Mouse (Mus musculus): ENCODE data around the gene Slc22a1. TPM values are rescaled to one million over a fixed set of nuclear protein-coding genes. Genes with fewer than 3 reads are reported as not detected.
"Not testable (repeated sequence)": the region's sequence is repeated elsewhere in the genome, so short reads cannot be mapped to it uniquely, and the experiment has no call there.

Gene Slc22a1
- polyA plus RNA-seq, 1 experiment from 2014 or later: not detected

GRCm38 (mm10) chr17:12691899-12692298, 16.3 kb upstream of the Slc22a1 start:
- no peak for ATAC-seq (ENCODE audit: low read depth)
- H3K27me3 ChIP-seq (ENCODE audit: control insufficient read depth, insufficient read depth, low read length): no peaks in the 10 kb centered on the region
- no peaks in the 10 kb centered on the region for H3K4me1 ChIP-seq (ENCODE audit: control insufficient read depth, insufficient read depth, low read length)
- peaks cover 72% of the 10 kb centered on the region for H3K36me3 ChIP-seq (ENCODE audit: control insufficient read depth, insufficient read depth, low read length)
- 92% methylated on average over 7 of the region's 7 CpGs for WGBS
- no peak overlapping the region for H3K9ac ChIP-seq (replicated peaks; ENCODE audit: low read depth, low read length)
- no peak overlapping the region for H3K27ac ChIP-seq (ENCODE audit: low read depth, low read length)
- H3K9me3 ChIP-seq (ENCODE audit: control insufficient read depth, low read length): no peaks in the 10 kb centered on the region
- no peak overlapping the region for H3K4me3 ChIP-seq (ENCODE audit: low read depth, low read length)
- H3K4me2 ChIP-seq (ENCODE audit: low read depth, low read length): no peak overlapping the region

GRCm38 (mm10) chr17:12689537-12689936, 13.9 kb upstream of the Slc22a1 start:
- no peaks in the 10 kb centered on the region for H3K9me3 ChIP-seq (ENCODE audit: control insufficient read depth, low read length)
- H3K4me2 ChIP-seq (ENCODE audit: low read depth, low read length): no peak overlapping the region
- H3K27ac ChIP-seq (ENCODE audit: low read depth, low read length): no peak overlapping the region
- WGBS: 77% methylated on average over 3 of the region's 3 CpGs
- no peaks in the 10 kb centered on the region for H3K4me1 ChIP-seq (ENCODE audit: control insufficient read depth, insufficient read depth, low read length)
- H3K9ac ChIP-seq (replicated peaks; ENCODE audit: low read depth, low read length): no peak overlapping the region
- peaks cover 73% of the 10 kb centered on the region for H3K36me3 ChIP-seq (ENCODE audit: control insufficient read depth, insufficient read depth, low read length)
- no peaks in the 10 kb centered on the region for H3K27me3 ChIP-seq (ENCODE audit: control insufficient read depth, insufficient read depth, low read length)
- ATAC-seq (ENCODE audit: low read depth): no peak
- H3K4me3 ChIP-seq (ENCODE audit: low read depth, low read length): no peak overlapping the region

GRCm38 (mm10) chr17:12688427-12689110, 12.9 kb upstream of the Slc22a1 start:
- peaks cover 80% of the 10 kb centered on the region for H3K36me3 ChIP-seq (ENCODE audit: control insufficient read depth, insufficient read depth, low read length)
- no peaks in the 10 kb centered on the region for H3K9me3 ChIP-seq (ENCODE audit: control insufficient read depth, low read length)
- 88% methylated on average over 20 of the region's 20 CpGs for WGBS
- no peaks in the 10 kb centered on the region for H3K4me1 ChIP-seq (ENCODE audit: control insufficient read depth, insufficient read depth, low read length)
- H3K4me3 ChIP-seq (ENCODE audit: low read depth, low read length): no peak overlapping the region
- no peak overlapping the region for H3K27ac ChIP-seq (ENCODE audit: low read depth, low read length)
- no peak overlapping the region for H3K9ac ChIP-seq (replicated peaks; ENCODE audit: low read depth, low read length)
- H3K4me2 ChIP-seq (ENCODE audit: low read depth, low read length): no peak overlapping the region
- no peaks in the 10 kb centered on the region for H3K27me3 ChIP-seq (ENCODE audit: control insufficient read depth, insufficient read depth, low read length)
- ATAC-seq (ENCODE audit: low read depth): 0 out of 2 replicates have a peak, but pooled peaks have one; percentile 28

- peaks cover 62% of the 10 kb centered on the region for H3K36me3 ChIP-seq (ENCODE audit: control insufficient read depth, insufficient read depth, low read length)
- 88% methylated on average over 7 of the region's 7 CpGs for WGBS
- H3K4me3 ChIP-seq (ENCODE audit: low read depth, low read length): no peak overlapping the region
- H3K27ac ChIP-seq (ENCODE audit: low read depth, low read length): no peak overlapping the region
- ATAC-seq (ENCODE audit: low read depth): no peak
- no peaks in the 10 kb centered on the region for H3K27me3 ChIP-seq (ENCODE audit: control insufficient read depth, insufficient read depth, low read length)
- H3K9me3 ChIP-seq (ENCODE audit: control insufficient read depth, low read length): no peaks in the 10 kb centered on the region
- no peak overlapping the region for H3K4me2 ChIP-seq (ENCODE audit: low read depth, low read length)
- H3K9ac ChIP-seq (replicated peaks; ENCODE audit: low read depth, low read length): no peak overlapping the region
- H3K4me1 ChIP-seq (ENCODE audit: control insufficient read depth, insufficient read depth, low read length): no peaks in the 10 kb centered on the region
These were observed 9.4 kb upstream of the Slc22a1 start for GRCm38 (mm10) chr17:12684928-12685624.

GRCm38 (mm10) chr17:12684412-12684811, 8.8 kb upstream of the Slc22a1 start:
- no peak for ATAC-seq (ENCODE audit: low read depth)
- Histone ChIP-seq H3K4me3 (ENCODE audit: low read depth, low read length) (no peak overlapping the region), H3K9me3 (ENCODE audit: control insufficient read depth, low read length) (no peaks in the 10 kb centered on the region), H3K9ac (replicated peaks; ENCODE audit: low read depth, low read length) (no peak overlapping the region), H3K36me3 (ENCODE audit: control insufficient read depth, insufficient read depth, low read length) (peaks cover 60% of the 10 kb centered on the region), H3K27me3 (ENCODE audit: control insufficient read depth, insufficient read depth, low read length) (no peaks in the 10 kb centered on the region), H3K4me1 (ENCODE audit: control insufficient read depth, insufficient read depth, low read length) (no peaks in the 10 kb centered on the region), H3K4me2 (ENCODE audit: low read depth, low read length) (no peak overlapping the region), H3K27ac (ENCODE audit: low read depth, low read length) (no peak overlapping the region)
- 84% methylated on average over 4 of the region's 4 CpGs for WGBS

- Histone ChIP-seq H3K27me3 (ENCODE audit: control insufficient read depth, insufficient read depth, low read length) (no peaks in the 10 kb centered on the region), H3K4me2 (ENCODE audit: low read depth, low read length) (no peak overlapping the region), H3K27ac (ENCODE audit: low read depth, low read length) (no peak overlapping the region), H3K36me3 (ENCODE audit: control insufficient read depth, insufficient read depth, low read length) (peaks cover 54% of the 10 kb centered on the region), H3K9me3 (ENCODE audit: control insufficient read depth, low read length) (no peaks in the 10 kb centered on the region), H3K4me3 (ENCODE audit: low read depth, low read length) (no peak overlapping the region), H3K9ac (replicated peaks; ENCODE audit: low read depth, low read length) (no peak overlapping the region), H3K4me1 (ENCODE audit: control insufficient read depth, insufficient read depth, low read length) (no peaks in the 10 kb centered on the region)
- 94% methylated on average over 13 of the region's 13 CpGs for WGBS
- ATAC-seq (ENCODE audit: low read depth): no peak
These were observed 8.0 kb upstream of the Slc22a1 start for GRCm38 (mm10) chr17:12683582-12683981.

GRCm38 (mm10) chr17:12678261-12678660, 2.6 kb upstream of the Slc22a1 start:
- H3K36me3 ChIP-seq (ENCODE audit: control insufficient read depth, insufficient read depth, low read length): peaks cover 6% of the 10 kb centered on the region; the same call in 1 of the 2 replicates
- H3K27me3 ChIP-seq (ENCODE audit: control insufficient read depth, insufficient read depth, low read length): no peaks in the 10 kb centered on the region
- no peak for ATAC-seq (ENCODE audit: low read depth)

GRCm38 (mm10) chr17:12677139-12677538, 1.5 kb upstream of the Slc22a1 start:
- no peaks in the 10 kb centered on the region for H3K9me3 ChIP-seq (ENCODE audit: control insufficient read depth, low read length)
- H3K27me3 ChIP-seq (ENCODE audit: control insufficient read depth, insufficient read depth, low read length): no peaks in the 10 kb centered on the region
- no peak for ATAC-seq (ENCODE audit: low read depth)
- no peak overlapping the region for H3K4me3 ChIP-seq (ENCODE audit: low read depth, low read length)
- no peaks in the 10 kb centered on the region for H3K36me3 ChIP-seq (ENCODE audit: control insufficient read depth, insufficient read depth, low read length)
- H3K4me1 ChIP-seq (ENCODE audit: control insufficient read depth, insufficient read depth, low read length): no peaks in the 10 kb centered on the region
- H3K27ac ChIP-seq (ENCODE audit: low read depth, low read length): no peak overlapping the region
- H3K4me2 ChIP-seq (ENCODE audit: low read depth, low read length): no peak overlapping the region
- H3K9ac ChIP-seq (replicated peaks; ENCODE audit: low read depth, low read length): no peak overlapping the region

More at GRCm38 (mm10) chr17:12678261-12678660, 2.6 kb upstream of the Slc22a1 start:
- no peaks in the 10 kb centered on the region for H3K9me3 ChIP-seq (ENCODE audit: control insufficient read depth, low read length)
- no peak overlapping the region for H3K4me2 ChIP-seq (ENCODE audit: low read depth, low read length)
- no peaks in the 10 kb centered on the region for H3K4me1 ChIP-seq (ENCODE audit: control insufficient read depth, insufficient read depth, low read length)
- H3K4me3 ChIP-seq (ENCODE audit: low read depth, low read length): no peak overlapping the region
- H3K27ac ChIP-seq (ENCODE audit: low read depth, low read length): no peak overlapping the region
- no peak overlapping the region for H3K9ac ChIP-seq (replicated peaks; ENCODE audit: low read depth, low read length)

GRCm38 (mm10) chr17:12674980-12675379, 649 bp downstream of the Slc22a1 start:
- WGBS: 88% methylated on average over 7 of the region's 7 CpGs
- H3K9ac ChIP-seq (replicated peaks; ENCODE audit: low read depth, low read length); H3K4me2 ChIP-seq (ENCODE audit: low read depth, low read length): not testable (repeated sequence)

More at GRCm38 (mm10) chr17:12674980-12675379, 649 bp downstream of the Slc22a1 start:
- not testable (repeated sequence) for H3K4me3 ChIP-seq (ENCODE audit: low read depth, low read length); H3K4me1 ChIP-seq (ENCODE audit: control insufficient read depth, insufficient read depth, low read length); H3K36me3 ChIP-seq (ENCODE audit: control insufficient read depth, insufficient read depth, low read length); H3K9me3 ChIP-seq (ENCODE audit: control insufficient read depth, low read length); ATAC-seq (ENCODE audit: low read depth); H3K27me3 ChIP-seq (ENCODE audit: control insufficient read depth, insufficient read depth, low read length); H3K27ac ChIP-seq (ENCODE audit: low read depth, low read length)

All from neural tube, embryonic 14.5 days (tissue).